Mouse (Mus musculus) kidney, adult 2 months (tissue): ENCODE measurements at regions not wholly inside any gene's neighbourhood (a gene's known extent, or its start where the extent isn't known, plus 50 kb on each side); places are given as distances from the start of the nearest gene placed in this dataset.

ENCODE experiments used
- CTCF ChIP-seq: fragments of 200-500 bp; conservative IDR thresholded peaks from 2 replicates; pipeline ENCODE4 v1.5.1; 2011; ENCODE audit warnings: low read depth, mild to moderate bottlenecking, control low read depth, low read length, moderate library complexity, mixed read lengths; ENCODE audit not compliant: insufficient read depth, insufficient read length
- POLR2A ChIP-seq: fragments of 200-500 bp; IDR thresholded peaks from one replicate; pipeline ENCODE4 v1.6.1; 2011; ENCODE audit warnings: low read depth, low read length, control low read depth

DNA sequence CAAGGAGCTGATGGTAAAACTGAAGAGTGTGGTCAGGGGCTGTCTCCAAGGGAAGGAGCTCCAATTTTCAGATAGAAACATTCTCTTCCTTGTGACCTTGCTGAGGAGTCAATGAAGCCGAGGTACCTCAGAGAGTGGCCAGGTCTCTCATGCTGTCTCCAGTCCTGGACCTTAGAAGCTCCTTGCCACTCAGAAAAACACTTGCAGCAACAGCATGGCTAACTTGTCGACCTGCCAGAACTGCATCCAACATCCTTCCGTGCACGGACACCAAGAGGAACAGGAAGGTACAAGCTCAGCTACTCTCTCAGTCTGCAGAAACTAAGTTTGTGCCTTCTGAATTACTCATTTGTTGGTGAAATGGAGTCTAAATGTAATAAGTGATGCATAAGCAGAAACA is 214.9 kb upstream of the Ncam1 start:
- TF ChIP-seq POLR2A (no peak), CTCF (no peak)
